Mouse (Mus musculus) forebrain, embryonic 16.5 days (tissue): ENCODE results near the gene Mtcl1. TPM values are rescaled to one million over a fixed set of nuclear protein-coding genes. Genes with fewer than 3 reads are reported as not detected.

Source experiments
- ATAC-seq: fragments of 200-750 bp; cut with Nextera tagmentation; 2 replicates; pipeline ENCODE4 v1.8.0; 2017; ENCODE audit warnings: mild to moderate bottlenecking, moderate library complexity
- H3K27ac ChIP-seq: fragments of 300-500 bp; sonication (generic); 2 replicates; pipeline ENCODE4 v1.5.1; 2014; ENCODE audit warnings: low read length, control low read depth
- H3K27me3 ChIP-seq: fragments of 300-500 bp; sonication (generic); replicated peaks from 2 replicates; pipeline ENCODE4 v1.6.1; 2014; ENCODE audit warnings: low read length; ENCODE audit not compliant: control insufficient read depth, insufficient read depth
- H3K36me3 ChIP-seq: fragments of 300-500 bp; sonication (generic); 2 replicates; pipeline ENCODE4 v1.6.1; 2014; ENCODE audit not compliant: control insufficient read depth, insufficient read depth
- H3K4me1 ChIP-seq: fragments of 300-500 bp; sonication (generic); replicated peaks from 2 replicates; pipeline ENCODE4 v1.6.1; 2014; ENCODE audit warnings: low read length; ENCODE audit not compliant: control insufficient read depth, insufficient read depth
- H3K4me2 ChIP-seq: fragments of 300-500 bp; sonication (generic); 2 replicates; pipeline ENCODE4 v1.6.1; 2014; ENCODE audit warnings: mild to moderate bottlenecking, low read length, control low read depth
- H3K4me3 ChIP-seq: fragments of 300-500 bp; sonication (generic); replicated peaks from 2 replicates; pipeline ENCODE4 v1.5.1; 2014; ENCODE audit warnings: mild to moderate bottlenecking, low read length, control low read depth
- H3K9ac ChIP-seq: fragments of 300-500 bp; sonication (generic); replicated peaks from 2 replicates; pipeline ENCODE4 v1.6.1; 2014; ENCODE audit warnings: low read depth, low read length, control low read depth
- H3K9me3 ChIP-seq: fragments of 300-500 bp; sonication (generic); 2 replicates; pipeline ENCODE4 v1.6.1; 2016; ENCODE audit warnings: low read length; ENCODE audit not compliant: control insufficient read depth
- WGBS: fragments of 180-500 bp; shearing (Covaris S2); extraction: QIAGEN DNeasy Blood & Tissue Kit; methylation state at CpG from one replicate; pipeline ENCODE4 v1.1.7; 2014; 5-methylcytosine and 5-hydroxymethylcytosine counted together
- polyA plus RNA-seq: library from polyadenylated mRNA; unstranded; fragments of >200 nt; fragmentation: Nextera tagmentation; extraction: Ambion mirVana; gene quantifications from 2 replicates; pipeline ENCODE4 v1.2.1, GENCODE M21; 2015

Mtcl1 gene
- polyA plus RNA-seq, 1 experiment from 2014 or later = 44.3 TPM

DNA sequence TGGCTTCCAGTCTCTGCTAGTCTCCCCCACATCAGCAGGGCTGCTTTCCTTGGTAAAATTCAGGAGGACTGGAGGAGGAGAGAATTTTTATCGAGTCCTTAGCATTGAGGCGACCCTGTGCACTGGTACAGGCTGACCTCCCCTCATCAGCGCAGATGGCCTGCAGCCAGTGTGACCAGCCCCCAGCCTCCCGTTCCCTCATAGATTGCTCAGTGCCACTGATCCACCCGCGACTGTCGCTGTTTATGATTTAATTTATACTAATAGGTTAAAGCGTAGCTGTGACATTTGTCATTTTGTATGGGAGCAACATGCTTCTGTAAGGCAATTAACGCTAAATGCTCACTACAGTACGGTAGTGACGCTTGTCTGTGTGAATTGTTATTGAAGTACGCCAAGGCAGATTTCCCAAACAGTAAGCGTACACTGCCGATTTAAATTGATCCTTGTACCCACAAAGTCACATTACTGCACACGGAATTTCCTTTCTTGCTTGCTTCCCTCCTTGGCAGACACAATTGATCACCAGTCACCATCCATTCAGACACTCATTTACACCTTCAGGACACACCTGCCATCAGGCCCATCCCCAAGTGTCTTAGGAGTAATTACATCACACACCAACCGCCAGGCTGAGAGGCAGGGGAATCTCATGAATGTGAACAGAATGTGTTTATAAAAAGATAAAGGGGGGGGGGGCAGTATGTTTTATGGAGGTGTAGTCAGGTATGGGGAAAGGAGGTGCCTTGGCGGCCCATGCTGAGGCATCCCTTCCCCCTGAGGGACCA, 31.1 kb upstream of the Mtcl1 start:
- no peaks in the 10 kb centered on the region for H3K27me3 ChIP-seq
- H3K4me1 ChIP-seq = peaks cover 24% of the 10 kb centered on the region
- no peak overlapping the region for H3K4me3 ChIP-seq
- ATAC-seq = no peak
- peak overlapping the region; percentile 57 for H3K4me2 ChIP-seq
- no peaks in the 10 kb centered on the region for H3K9me3 ChIP-seq
- peak overlapping the region; percentile 80 for H3K27ac ChIP-seq
- H3K9ac ChIP-seq = no peak overlapping the region
- no peaks in the 10 kb centered on the region for H3K36me3 ChIP-seq
- 12% methylated on average over 17 of the region's 17 CpGs for WGBS

- WGBS = 3% methylated on average over 21 of the region's 21 CpGs
- Histone ChIP-seq H3K4me1 (peaks cover 24% of the 10 kb centered on the region), H3K27me3 (no peaks in the 10 kb centered on the region), H3K4me2 (peak overlapping the region; percentile 57), H3K9ac (peak overlapping the region; percentile 52), H3K27ac (peak overlapping the region; percentile 80), H3K9me3 (no peaks in the 10 kb centered on the region), H3K36me3 (no peaks in the 10 kb centered on the region), H3K4me3 (peak overlapping the region; percentile 35)
- peak; percentile 86 for ATAC-seq
Measured at GRCm38 (mm10) chr17:66479813-66480490, 30.4 kb upstream of the Mtcl1 start.

DNA sequence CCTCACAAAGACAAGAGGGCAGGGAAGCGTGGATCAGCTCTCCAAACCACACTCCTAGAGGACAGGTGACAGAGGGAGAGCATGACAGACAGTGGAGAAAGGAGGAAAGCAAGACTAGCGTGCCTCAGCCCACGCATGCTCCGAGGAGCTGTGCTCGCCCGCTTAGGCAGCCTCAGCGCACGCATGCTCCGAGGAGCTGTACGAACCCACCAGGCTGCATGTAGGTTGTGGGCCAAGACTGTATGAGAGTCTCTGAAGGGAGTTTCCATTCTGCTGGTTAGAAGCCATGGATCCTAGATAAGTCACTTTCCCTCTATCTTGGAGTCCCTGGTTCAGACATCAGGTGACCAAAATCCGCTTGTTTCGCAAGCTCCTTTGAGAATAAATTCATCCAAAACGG, 29.8 kb upstream of the Mtcl1 start:
- ATAC-seq = peak; percentile 96
- Histone ChIP-seq H3K27me3 (no peaks in the 10 kb centered on the region), H3K4me2 (peak overlapping the region; percentile 57), H3K9me3 (no peaks in the 10 kb centered on the region), H3K4me3 (peak overlapping the region; percentile 35), H3K9ac (peak overlapping the region; percentile 52), H3K36me3 (no peaks in the 10 kb centered on the region), H3K27ac (peak overlapping the region; percentile 80), H3K4me1 (peaks cover 24% of the 10 kb centered on the region)
- WGBS = 6% methylated on average over 13 of the region's 13 CpGs

GRCm38 (mm10) chr17:66473205-66473604, 23.7 kb upstream of the Mtcl1 start:
- ATAC-seq = no peak
- Histone ChIP-seq H3K9me3 (no peaks in the 10 kb centered on the region), H3K36me3 (no peaks in the 10 kb centered on the region), H3K4me2 (no peak overlapping the region), H3K9ac (no peak overlapping the region), H3K27me3 (no peaks in the 10 kb centered on the region), H3K4me3 (no peak overlapping the region), H3K27ac (no peak overlapping the region), H3K4me1 (no peaks in the 10 kb centered on the region)
- WGBS = 94% methylated on average over 1 of the region's 1 CpGs

GRCm38 (mm10) chr17:66471775-66472174, 22.2 kb upstream of the Mtcl1 start:
- ATAC-seq = no peak
- no peaks in the 10 kb centered on the region for H3K4me1 ChIP-seq
- H3K27me3 ChIP-seq = no peaks in the 10 kb centered on the region
- no peak overlapping the region for H3K4me3 ChIP-seq
- no peak overlapping the region for H3K27ac ChIP-seq
- 75% methylated on average over 5 of the region's 5 CpGs for WGBS
- H3K9ac ChIP-seq = no peak overlapping the region
- H3K36me3 ChIP-seq = no peaks in the 10 kb centered on the region
- H3K4me2 ChIP-seq = no peak overlapping the region
- H3K9me3 ChIP-seq = no peaks in the 10 kb centered on the region

DNA sequence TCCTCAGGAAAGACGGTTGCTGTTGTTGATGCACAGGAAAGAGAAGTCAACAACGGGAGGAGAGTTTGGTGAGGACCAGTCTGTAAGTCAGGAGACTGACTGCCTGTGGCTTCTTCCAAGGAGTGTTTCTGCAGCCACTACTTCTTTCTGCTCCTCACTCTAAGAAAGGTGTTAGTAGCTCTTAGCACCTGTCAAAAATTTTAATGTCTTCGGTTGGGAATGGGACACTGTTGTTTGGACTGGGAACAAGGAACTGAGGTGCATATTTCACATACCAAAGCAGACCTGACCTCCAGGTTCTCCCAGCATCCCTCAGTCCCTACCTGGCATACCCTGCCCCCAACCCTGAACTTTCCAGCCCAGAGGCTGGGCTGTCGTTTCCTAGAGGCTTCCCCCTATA, 21.7 kb upstream of the Mtcl1 start:
- H3K4me3 ChIP-seq = no peak overlapping the region
- no peak overlapping the region for H3K4me2 ChIP-seq
- no peaks in the 10 kb centered on the region for H3K27me3 ChIP-seq
- no peak overlapping the region for H3K27ac ChIP-seq
- H3K9ac ChIP-seq = no peak overlapping the region
- no peaks in the 10 kb centered on the region for H3K36me3 ChIP-seq
- no peaks in the 10 kb centered on the region for H3K4me1 ChIP-seq
- no peaks in the 10 kb centered on the region for H3K9me3 ChIP-seq
- ATAC-seq = no peak
- WGBS = 92% methylated on average over 4 of the region's 4 CpGs

DNA sequence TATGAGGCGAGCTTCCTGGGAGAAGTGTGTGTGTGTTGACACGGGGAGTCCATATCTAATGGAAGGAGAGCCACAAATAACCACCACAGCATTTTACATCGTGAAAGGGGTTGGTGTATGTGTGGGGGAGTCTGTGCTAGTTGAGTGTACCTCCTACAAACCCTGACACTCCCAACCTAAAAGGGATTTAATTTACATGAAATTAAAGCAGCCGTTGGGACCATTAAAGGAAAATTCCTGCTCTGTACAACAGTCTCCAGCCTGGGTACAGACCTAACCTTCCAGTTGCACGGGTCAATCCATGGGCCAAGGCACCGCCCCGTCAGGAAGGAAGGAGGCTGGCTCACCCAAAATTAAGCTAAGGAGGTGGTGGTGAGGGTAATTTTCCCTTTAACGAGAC, 20.5 kb upstream of the Mtcl1 start:
- Histone ChIP-seq H3K27me3 (no peaks in the 10 kb centered on the region), H3K36me3 (no peaks in the 10 kb centered on the region), H3K4me1 (no peaks in the 10 kb centered on the region), H3K4me3 (no peak overlapping the region), H3K4me2 (no peak overlapping the region), H3K9ac (no peak overlapping the region), H3K9me3 (no peaks in the 10 kb centered on the region), H3K27ac (no peak overlapping the region)
- WGBS = 12% methylated on average over 8 of the region's 8 CpGs
- 0 out of 2 replicates have a peak, but pooled peaks have one; percentile 23 for ATAC-seq

DNA sequence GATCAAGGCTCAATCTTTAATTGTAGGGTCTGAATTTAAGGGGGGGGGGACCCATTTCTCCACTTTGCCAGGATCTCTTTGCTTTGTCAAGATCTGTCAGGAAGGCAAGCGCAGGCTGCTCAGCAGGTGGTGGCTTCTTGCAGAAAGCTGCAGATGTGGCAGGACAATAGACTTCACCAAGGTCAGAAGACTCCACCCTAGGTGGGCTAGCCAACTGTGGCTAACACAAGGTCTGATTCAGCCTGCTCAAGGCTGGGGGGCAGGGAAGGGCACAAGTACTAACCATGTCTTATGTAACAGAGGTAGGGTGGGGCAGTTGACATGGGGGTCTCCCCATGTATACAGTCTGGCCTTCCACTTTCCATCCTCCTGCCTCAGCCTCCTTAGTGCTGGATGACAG, 7.7 kb upstream of the Mtcl1 start:
- no peaks in the 10 kb centered on the region for H3K4me1 ChIP-seq
- H3K27ac ChIP-seq = no peak overlapping the region
- no peak overlapping the region for H3K9ac ChIP-seq
- H3K9me3 ChIP-seq = no peaks in the 10 kb centered on the region
- no peak for ATAC-seq
- H3K4me3 ChIP-seq = no peak overlapping the region
- no peak overlapping the region for H3K4me2 ChIP-seq
- WGBS = 23% methylated on average over 1 of the region's 1 CpGs
- no peaks in the 10 kb centered on the region for H3K27me3 ChIP-seq
- no peaks in the 10 kb centered on the region for H3K36me3 ChIP-seq

DNA sequence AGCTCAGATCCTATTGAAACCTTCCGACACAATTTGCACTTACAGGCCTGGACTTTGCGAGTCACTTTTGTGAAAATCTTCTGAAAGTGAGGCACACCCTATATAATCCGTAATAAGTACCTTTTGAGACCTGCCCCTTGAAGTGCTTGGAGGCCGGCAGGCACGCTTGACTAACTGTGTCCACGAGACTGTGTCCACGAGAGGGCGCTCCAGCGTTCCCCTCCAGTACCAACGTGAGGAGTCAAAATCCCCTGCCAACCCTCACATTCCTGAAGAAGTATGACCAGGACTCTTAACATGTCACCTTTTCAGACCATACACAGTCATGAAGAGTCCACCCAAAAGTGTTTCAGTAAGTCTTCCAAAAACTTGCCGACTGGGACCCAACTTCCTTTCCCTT, 1.6 kb upstream of the Mtcl1 start:
- 0% methylated on average over 11 of the region's 11 CpGs for WGBS
- Histone ChIP-seq H3K9ac (no peak overlapping the region), H3K4me1 (peaks cover 35% of the 10 kb centered on the region), H3K27me3 (no peaks in the 10 kb centered on the region), H3K4me2 (peak overlapping the region; percentile 84), H3K9me3 (no peaks in the 10 kb centered on the region), H3K36me3 (no peaks in the 10 kb centered on the region), H3K27ac (no peak overlapping the region), H3K4me3 (no peak overlapping the region)
- ATAC-seq = no peak
